Comparison of ENCODE assay signal across 20 mouse cellular contexts in the genomic region with DNA sequence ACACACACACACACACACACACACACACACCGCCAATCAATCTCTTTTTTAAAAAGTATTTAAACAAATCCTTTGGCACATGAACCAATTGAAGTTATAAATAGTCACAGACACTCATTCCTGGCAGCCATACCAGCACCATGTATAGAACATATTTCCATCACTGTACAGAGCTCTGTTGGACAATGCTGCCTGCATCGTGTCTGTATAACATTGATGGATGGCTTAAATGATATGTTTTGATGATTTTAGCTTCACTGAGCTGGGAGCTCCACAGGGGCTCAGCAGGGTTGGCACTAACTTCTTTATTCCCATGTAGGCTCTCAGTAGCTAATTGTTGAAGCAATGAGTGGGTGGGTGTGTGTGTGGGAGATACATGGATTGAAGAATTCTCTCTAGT. TPM values are rescaled to one million over a fixed set of nuclear protein-coding genes. Genes with fewer than 3 reads are reported as not detected.
DNase-seq lines count a peak whose midpoint lies in the region; ATAC-seq and TF ChIP-seq lines count a peak whose summit lies in the region.
"Had no signal": no experiment of that assay in that cellular context is flagged by ENCODE, and none has a peak within 500 bp of the region (broad histone marks: within the 10 kb centered on the region; RNA-seq: fewer than 3 reads in every experiment).

No protein-coding gene starts in this region.

- H3K9ac ChIP-seq in forebrain, embryonic 14.5 days (ENCODE audit: low read length) = no peak overlapping the region
- no peak overlapping the region for H3K9ac ChIP-seq in forebrain, embryonic 12.5 days
- H3K9ac ChIP-seq in heart, adult 2 months (ENCODE audit: low read depth, low read length) = no peak overlapping the region
- H3K9ac ChIP-seq in forebrain, embryonic 16.5 days (replicated peaks; ENCODE audit: low read depth, low read length) = no peak overlapping the region
- no peak overlapping the region for H3K9ac ChIP-seq in intestine, embryonic 15.5 days
- H3K9ac ChIP-seq: embryonic facial prominence, embryonic 12.5 days had no signal

- no peak overlapping the region for H3K4me2 ChIP-seq in forebrain, embryonic 14.5 days (ENCODE audit: low read length)
- H3K4me2 ChIP-seq in forebrain, embryonic 12.5 days = no peak overlapping the region
- H3K4me2 ChIP-seq in forebrain, embryonic 16.5 days (ENCODE audit: low read length) = no peak overlapping the region
- H3K4me2 ChIP-seq in intestine, embryonic 15.5 days (replicated peaks) = no peak overlapping the region
- H3K4me2 ChIP-seq: embryonic facial prominence, embryonic 12.5 days had no signal

- no peaks in the 10 kb centered on the region for H3K27me3 ChIP-seq in forebrain, embryonic 14.5 days (replicated peaks; ENCODE audit: control insufficient read depth, insufficient read depth, low read length)
- H3K27me3 ChIP-seq in forebrain, embryonic 12.5 days = no peaks in the 10 kb centered on the region
- no peaks in the 10 kb centered on the region for H3K27me3 ChIP-seq in heart, adult 2 months (ENCODE audit: control insufficient read depth, insufficient read depth, low read length)
- H3K27me3 ChIP-seq in forebrain, embryonic 16.5 days (replicated peaks; ENCODE audit: control insufficient read depth, insufficient read depth, low read length) = no peaks in the 10 kb centered on the region
- no peaks in the 10 kb centered on the region for H3K27me3 ChIP-seq in intestine, embryonic 15.5 days (replicated peaks)
- H3K27me3 ChIP-seq: embryonic facial prominence, embryonic 12.5 days had no signal

- no peak overlapping the region for H3K4me3 ChIP-seq in forebrain, embryonic 14.5 days (ENCODE audit: low read depth, low read length)
- no peak overlapping the region for H3K4me3 ChIP-seq in forebrain, embryonic 12.5 days (replicated peaks)
- H3K4me3 ChIP-seq in heart, adult 2 months = no peak overlapping the region
- H3K4me3 ChIP-seq in forebrain, embryonic 16.5 days (replicated peaks; ENCODE audit: low read length) = no peak overlapping the region
- H3K4me3 ChIP-seq in left cerebral cortex, adult 2 months = no peak overlapping the region
- no peak overlapping the region for H3K4me3 ChIP-seq in intestine, embryonic 15.5 days (replicated peaks)
- H3K4me3 ChIP-seq: embryonic facial prominence, embryonic 10.5 days; embryonic facial prominence, embryonic 12.5 days had no signal

- no peaks in the 10 kb centered on the region for H3K36me3 ChIP-seq in forebrain, embryonic 14.5 days (ENCODE audit: control insufficient read depth, insufficient read depth, low read length)
- no peaks in the 10 kb centered on the region for H3K36me3 ChIP-seq in forebrain, embryonic 12.5 days (replicated peaks)
- H3K36me3 ChIP-seq in heart, adult 2 months (ENCODE audit: control insufficient read depth, insufficient read depth, low read length) = no peaks in the 10 kb centered on the region
- H3K36me3 ChIP-seq in forebrain, embryonic 16.5 days (ENCODE audit: control insufficient read depth, insufficient read depth) = no peaks in the 10 kb centered on the region
- H3K36me3 ChIP-seq in intestine, embryonic 15.5 days = no peaks in the 10 kb centered on the region
- H3K36me3 ChIP-seq: embryonic facial prominence, embryonic 10.5 days; embryonic facial prominence, embryonic 12.5 days had no signal

- intact Hi-C loops in heart, adult 2 months (cut with DNase I) = no loop called here
- intact Hi-C loops in left cerebral cortex, adult 2 months (cut with DNase I) = no loop called here

- no peak for ATAC-seq in forebrain, embryonic 14.5 days
- no peak for ATAC-seq in forebrain, embryonic 12.5 days (ENCODE audit: low FRiP score)
- ATAC-seq in forebrain, embryonic 16.5 days = peak; percentile 72; the same call in 1 of the 2 replicates
- ATAC-seq in intestine, embryonic 15.5 days = no peak

- TF ChIP-seq POLR2A in heart, adult 2 months (IDR thresholded peaks at IDR 0.05; ENCODE audit: insufficient read depth, low read depth, low read length) = no peak
- TF ChIP-seq POLR2A in brain, embryonic 14.5 days (IDR thresholded peaks at IDR 0.05; ENCODE audit: borderline replicate concordance, extremely low read depth, insufficient read depth, insufficient read length, poor library complexity, severe bottlenecking) = no peak

- DNase-seq in forebrain, embryonic 14.5 days (ENCODE audit: low spot score) = peak; percentile 48
- peak; percentile 48 for DNase-seq in heart, adult 11 months
- DNase-seq in heart, adult 2 months = no peak
- peak; percentile 63 for DNase-seq in brain, embryonic 14.5 days (ENCODE audit: low read depth)
- no peak for DNase-seq in left cerebral cortex, adult 2 months (ENCODE audit: extremely low spot score in 1 of 2, low spot score in 2 of 2)
- DNase-seq: adrenal gland, adult 2 months; adrenal gland, postnatal 10 days; adrenal gland, postnatal 25 days; cerebellum, adult 11-12 months; cerebellum, adult 2 months; cerebellum, adult 9-10 months; cerebellum, postnatal 10 days; cerebellum, postnatal 25 days had no signal

- H3K27ac ChIP-seq in forebrain, embryonic 14.5 days (ENCODE audit: low read depth, low read length) = no peak overlapping the region
- no peak overlapping the region for H3K27ac ChIP-seq in forebrain, embryonic 12.5 days
- H3K27ac ChIP-seq in heart, adult 2 months = no peak overlapping the region
- H3K27ac ChIP-seq in forebrain, embryonic 16.5 days (ENCODE audit: low read length) = no peak overlapping the region
- no peak overlapping the region for H3K27ac ChIP-seq in left cerebral cortex, adult 2 months
- H3K27ac ChIP-seq in intestine, embryonic 15.5 days = no peak overlapping the region
- H3K27ac ChIP-seq: embryonic facial prominence, embryonic 10.5 days; embryonic facial prominence, embryonic 12.5 days had no signal

- no peaks in the 10 kb centered on the region for H3K9me3 ChIP-seq in forebrain, embryonic 14.5 days (replicated peaks; ENCODE audit: control insufficient read depth, low read length)
- H3K9me3 ChIP-seq in forebrain, embryonic 12.5 days = peaks cover 4% of the 10 kb centered on the region; the same call in 1 of the 2 replicates
- no peaks in the 10 kb centered on the region for H3K9me3 ChIP-seq in forebrain, embryonic 16.5 days (ENCODE audit: control insufficient read depth, low read length)
- no peaks in the 10 kb centered on the region for H3K9me3 ChIP-seq in intestine, embryonic 15.5 days
- H3K9me3 ChIP-seq: embryonic facial prominence, embryonic 12.5 days had no signal

- peaks cover 4% of the 10 kb centered on the region for H3K4me1 ChIP-seq in forebrain, embryonic 14.5 days (ENCODE audit: control insufficient read depth, insufficient read depth, low read length)
- peaks cover 7% of the 10 kb centered on the region for H3K4me1 ChIP-seq in forebrain, embryonic 12.5 days
- H3K4me1 ChIP-seq in heart, adult 2 months (ENCODE audit: control insufficient read depth, insufficient read depth, low read length) = no peaks in the 10 kb centered on the region
- H3K4me1 ChIP-seq in forebrain, embryonic 16.5 days (replicated peaks; ENCODE audit: control insufficient read depth, insufficient read depth, low read length) = peaks cover 19% of the 10 kb centered on the region
- no peaks in the 10 kb centered on the region for H3K4me1 ChIP-seq in intestine, embryonic 15.5 days (replicated peaks)

- no peak for TF ChIP-seq EP300 in heart, adult 2 months (IDR thresholded peaks at IDR 0.05; ENCODE audit: insufficient read depth, low read depth, low read length)

- H3K79me2 ChIP-seq in heart, adult 2 months (replicated peaks; ENCODE audit: control insufficient read depth, insufficient read depth, low read length) = no peaks in the 10 kb centered on the region

- TF ChIP-seq CTCF in heart, adult 2 months (IDR thresholded peaks at IDR 0.05) = no peak
- TF ChIP-seq CTCF in brain, embryonic 14.5 days (IDR thresholded peaks at IDR 0.05; ENCODE audit: borderline replicate concordance, extremely low read depth, insufficient read depth, insufficient read length) = no peak
- TF ChIP-seq CTCF in left cerebral cortex, adult 2 months (IDR thresholded peaks at IDR 0.05) = no peak

- 45% methylated on average over 2 of the region's 2 CpGs for WGBS in forebrain, embryonic 14.5 days
- WGBS in forebrain, embryonic 12.5 days = 79% methylated on average over 2 of the region's 2 CpGs
- WGBS in heart, adult 2 months = 64% methylated on average over 2 of the region's 2 CpGs
- WGBS in forebrain, embryonic 16.5 days = 30% methylated on average over 2 of the region's 2 CpGs
- 69% methylated on average over 2 of the region's 2 CpGs for WGBS in intestine, embryonic 15.5 days

RNA-seq across cellular contexts. Expression of gene Dok5, which starts 11.9 kb away (rescaled TPM):
- 41.8 and 58.1 TPM in 2 replicates for polyA plus RNA-seq in forebrain, embryonic 14.5 days (2014; fragmentation: Nextera tagmentation; extraction: Ambion mirVana)
- polyA plus RNA-seq in forebrain, embryonic 12.5 days (2016; fragmentation: Nextera tagmentation; extraction: Ambion mirVana) = 14.6 and 15.2 TPM in 2 replicates
- under 1 TPM in 1 of 2 experiments, not detected in 1; 0.41 TPM for total RNA-seq in heart, adult 2 months (2021)
- 1.4 and 1.6 TPM in 2 replicates for polyA plus RNA-seq in heart, adult 2 months (2012; rRNA removed)
- polyA plus RNA-seq in brain, embryonic 14.5 days (2012; rRNA removed) = 30.6 and 35.0 TPM in 2 replicates
- polyA plus RNA-seq in forebrain, embryonic 16.5 days (2015; fragmentation: Nextera tagmentation; extraction: Ambion mirVana) = 96.5 and 121 TPM in 2 replicates
- 10 to 100 TPM; 30.8 to 32.8 TPM for total RNA-seq in left cerebral cortex, adult 2 months (2021)
- polyA plus RNA-seq in intestine, embryonic 15.5 days (2015; fragmentation: Nextera tagmentation; extraction: Ambion mirVana) = 2.6 and 2.8 TPM in 2 replicates
- total RNA-seq: MEL had no signal
- polyA plus RNA-seq: C2C12 had no signal

Comparison
In these comparisons a context has a peak if more than half of its experiments do, and no peak if none do; other contexts are left out.
1. DNase-seq: peak in forebrain, embryonic 14.5 days (single experiment), heart, adult 11 months (single experiment) and brain, embryonic 14.5 days (single experiment); none in heart, adult 2 months (0 of 2) and left cerebral cortex, adult 2 months (0 of 2).